Mouse (Mus musculus): ENCODE measurements around the gene Ipo9. TPM values are rescaled to one million over a fixed set of nuclear protein-coding genes. Genes with fewer than 3 reads are reported as not detected.

The Ipo9 gene
- total and polyA plus RNA-seq, 3 experiments: 27.4 to 56.2 TPM; not detected in 1

DNA sequence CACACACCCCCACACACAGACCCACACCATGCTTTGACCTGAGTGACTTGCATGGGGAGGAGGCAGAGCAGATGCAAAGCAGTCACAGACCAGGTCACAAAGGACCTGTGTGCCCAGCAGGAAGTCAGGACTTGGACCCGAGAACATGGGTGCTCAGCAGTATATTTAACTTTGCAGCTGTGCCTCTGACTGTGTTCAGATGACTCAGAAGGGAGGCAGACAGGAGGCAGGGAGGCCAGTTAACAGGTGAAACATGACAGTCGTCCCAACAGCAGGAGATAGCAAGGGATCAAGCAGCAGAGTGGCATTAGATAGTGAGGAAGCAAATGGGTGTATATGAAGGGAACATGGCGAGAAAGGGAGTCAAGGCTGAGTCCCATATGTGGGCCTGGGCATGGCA is 83.4 kb downstream of the Ipo9 start:
- H3K79me2 ChIP-seq (ENCODE audit: control insufficient read depth, insufficient read depth, low read length, poor library complexity): no peaks in the 10 kb centered on the region
- TF ChIP-seq CHD2 (IDR thresholded peaks at IDR 0.05; ENCODE audit: low read length) (no peak), TAL1 (IDR thresholded peaks at IDR 0.05; ENCODE audit: low read length) (no peak), MAX (IDR thresholded peaks at IDR 0.05; ENCODE audit: low read length) (no peak), USF2 (IDR thresholded peaks at IDR 0.05; ENCODE audit: borderline replicate concordance in 1 of 2, insufficient read depth in 1 of 2, low read depth in 1 of 2, low read length in 2 of 2) (no peak), MYB (IDR thresholded peaks at IDR 0.05; ENCODE audit: low read depth, low read length) (no peak), UBTF (IDR thresholded peaks at IDR 0.05; ENCODE audit: borderline replicate concordance, insufficient read depth, low read depth, low read length) (no peak), ETS1 (IDR thresholded peaks at IDR 0.05; ENCODE audit: low read depth, low read length) (no peak), TBP (IDR thresholded peaks at IDR 0.05; ENCODE audit: low read depth, low read length) (no peak), POLR2A (IDR thresholded peaks at IDR 0.05; ENCODE audit: control insufficient read depth in 1 of 2, insufficient read depth in 1 of 2, low read depth in 1 of 2, low read length in 2 of 2, poor library complexity in 1 of 2) (no peak), ZNF384 (IDR thresholded peaks at IDR 0.05; ENCODE audit: low read depth, low read length) (no peak), CTCF (IDR thresholded peaks at IDR 0.05 in 2 of 3, conservative IDR thresholded peaks at IDR 0.05 in 1 of 3; ENCODE audit: control insufficient read depth in 1 of 3, insufficient read depth in 1 of 3, low read depth in 2 of 3, low read length in 3 of 3, poor library complexity in 1 of 3, severe bottlenecking in 1 of 3) (no peak), SMC3 (IDR thresholded peaks at IDR 0.05; ENCODE audit: low read depth, low read length) (no peak), MEF2A (IDR thresholded peaks at IDR 0.05; ENCODE audit: extremely low read depth, insufficient replicate concordance, low read depth, low read length, poor library complexity, severe bottlenecking) (no peak), MYC (IDR thresholded peaks at IDR 0.05; ENCODE audit: low read depth, low read length) (no peak), GABPA (IDR thresholded peaks at IDR 0.05; ENCODE audit: low read depth, low read length) (no peak), NELFE (IDR thresholded peaks at IDR 0.05; ENCODE audit: low read depth, low read length) (no peak), MAFK (IDR thresholded peaks at IDR 0.05; ENCODE audit: borderline replicate concordance, low read depth, low read length) (no peak), POLR2AphosphoS5 (IDR thresholded peaks at IDR 0.05; ENCODE audit: borderline replicate concordance, low read depth, low read length) (no peak), CHD1 (IDR thresholded peaks at IDR 0.05; ENCODE audit: low read depth, low read length) (no peak), ZMIZ1 (IDR thresholded peaks at IDR 0.05; ENCODE audit: low read depth, low read length) (no peak)
- DNase-seq (ENCODE audit: low read depth, low spot score): no peak
- no peaks in the 10 kb centered on the region; a peak in 1 of 4 replicates for H3K4me1 ChIP-seq (ENCODE audit: control insufficient read depth in 1 of 2, insufficient read depth in 2 of 2, low read length in 2 of 2)
- no peak overlapping the region for H3K9ac ChIP-seq (ENCODE audit: control insufficient read depth, low read depth, low read length, poor library complexity, severe bottlenecking)
- peaks cover 2 to 6% of the 10 kb centered on the region in 2 experiments; a peak in 3 of 4 replicates for H3K27me3 ChIP-seq (ENCODE audit: control insufficient read depth in 1 of 2, insufficient read depth in 2 of 2, low read length in 2 of 2)
- no peaks in the 10 kb centered on the region for H3K9me3 ChIP-seq (replicated peaks; ENCODE audit: insufficient read depth, low read length)
- H3K4me3 ChIP-seq (ENCODE audit: control insufficient read depth in 1 of 2, insufficient read depth in 1 of 2, low read depth in 2 of 2, low read length in 2 of 2): no peak overlapping the region
- no peaks in the 10 kb centered on the region for H3K36me3 ChIP-seq (ENCODE audit: control insufficient read depth in 1 of 2, insufficient read depth in 2 of 2, low read length in 2 of 2)
- no peak overlapping the region for H3K27ac ChIP-seq (ENCODE audit: control insufficient read depth, low read depth, low read length)

DNA sequence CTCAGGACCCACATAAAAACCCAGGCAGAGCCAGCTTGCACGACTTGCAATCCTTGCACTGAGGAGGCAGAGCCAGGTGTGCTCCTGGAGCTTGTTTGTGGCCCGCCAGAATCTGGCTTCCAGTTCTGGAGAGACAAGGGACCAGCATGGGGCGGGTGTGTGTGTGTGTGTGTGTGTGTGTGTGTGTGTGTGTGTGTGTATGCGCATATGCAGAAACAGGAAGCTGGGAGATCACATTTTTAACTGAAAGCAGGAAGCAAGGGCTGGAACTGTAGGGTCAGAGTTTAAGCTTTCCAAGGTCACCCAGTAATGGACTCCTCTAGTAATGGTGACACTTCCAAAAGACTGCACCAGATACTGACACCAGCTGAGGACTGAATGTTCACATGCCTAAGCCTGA is 86.3 kb downstream of the Ipo9 start:
- no peak overlapping the region for H3K4me3 ChIP-seq (ENCODE audit: control insufficient read depth in 1 of 2, insufficient read depth in 1 of 2, low read depth in 2 of 2, low read length in 2 of 2)
- H3K4me1 ChIP-seq (ENCODE audit: control insufficient read depth in 1 of 2, insufficient read depth in 2 of 2, low read length in 2 of 2): no peaks in the 10 kb centered on the region; a peak in 1 of 4 replicates
- DNase-seq (ENCODE audit: low read depth, low spot score): peak; percentile 50
- H3K36me3 ChIP-seq (ENCODE audit: control insufficient read depth in 1 of 2, insufficient read depth in 2 of 2, low read length in 2 of 2): no peaks in the 10 kb centered on the region
- H3K27ac ChIP-seq (ENCODE audit: control insufficient read depth, low read depth, low read length): no peak overlapping the region
- no peak for TF ChIP-seq MAX (IDR thresholded peaks at IDR 0.05; ENCODE audit: low read length)
- TF ChIP-seq MXI1 (IDR thresholded peaks at IDR 0.05; ENCODE audit: low read depth, low read length): no peak
- TF ChIP-seq ELF1 (IDR thresholded peaks at IDR 0.05; ENCODE audit: low read depth, low read length): no peak
- no peak for TF ChIP-seq TAL1 (IDR thresholded peaks at IDR 0.05; ENCODE audit: low read length)
- no peak for TF ChIP-seq RCOR1 (IDR thresholded peaks at IDR 0.05; ENCODE audit: low read depth, low read length)
- TF ChIP-seq RAD21 (IDR thresholded peaks at IDR 0.05; ENCODE audit: low read depth, low read length): no peak
- TF ChIP-seq MAZ (IDR thresholded peaks at IDR 0.05; ENCODE audit: low read depth, low read length): no peak
- TF ChIP-seq ZMIZ1 (IDR thresholded peaks at IDR 0.05; ENCODE audit: low read depth, low read length): no peak
- TF ChIP-seq USF2 (IDR thresholded peaks at IDR 0.05; ENCODE audit: borderline replicate concordance in 1 of 2, insufficient read depth in 1 of 2, low read depth in 1 of 2, low read length in 2 of 2): no peak
- TF ChIP-seq GATA1 (IDR thresholded peaks at IDR 0.05; ENCODE audit: low read depth, low read length): no peak
- TF ChIP-seq CTCF (IDR thresholded peaks at IDR 0.05 in 2 of 3, conservative IDR thresholded peaks at IDR 0.05 in 1 of 3; ENCODE audit: control insufficient read depth in 1 of 3, insufficient read depth in 1 of 3, low read depth in 2 of 3, low read length in 3 of 3, poor library complexity in 1 of 3, severe bottlenecking in 1 of 3): no peak
- no peak for TF ChIP-seq POLR2AphosphoS5 (IDR thresholded peaks at IDR 0.05; ENCODE audit: borderline replicate concordance, low read depth, low read length)
- no peak for TF ChIP-seq ZNF384 (IDR thresholded peaks at IDR 0.05; ENCODE audit: low read depth, low read length)
- H3K27me3 ChIP-seq (ENCODE audit: control insufficient read depth in 1 of 2, insufficient read depth in 2 of 2, low read length in 2 of 2): peaks cover 0 to 5% of the 10 kb centered on the region in 2 experiments; a peak in 3 of 4 replicates
- no peaks in the 10 kb centered on the region for H3K9me3 ChIP-seq (replicated peaks; ENCODE audit: insufficient read depth, low read length)
- no peaks in the 10 kb centered on the region for H3K79me2 ChIP-seq (ENCODE audit: control insufficient read depth, insufficient read depth, low read length, poor library complexity)
- H3K9ac ChIP-seq (ENCODE audit: control insufficient read depth, low read depth, low read length, poor library complexity, severe bottlenecking): no peak overlapping the region
